Mouse (Mus musculus): ENCODE measurements at regions not wholly inside any gene's neighbourhood (a gene's known extent, or its start where the extent isn't known, plus 50 kb on each side); places are given as distances from the start of the nearest gene placed in this dataset.

- no peak for TF ChIP-seq CTCF (IDR thresholded peaks at IDR 0.05; ENCODE audit: borderline replicate concordance, extremely low read depth, insufficient read depth, insufficient read length)
- TF ChIP-seq POLR2A (IDR thresholded peaks at IDR 0.05; ENCODE audit: borderline replicate concordance, extremely low read depth, insufficient read depth, insufficient read length, poor library complexity, severe bottlenecking): no peak
Observed at GRCm38 (mm10) chr8:89202484-89203096, 158.6 kb upstream of the Sall1 start.
